Mouse (Mus musculus): ENCODE results near the gene Dock3.
"Not testable (repeated sequence)": the region's sequence is repeated elsewhere in the genome, so short reads cannot be mapped to it uniquely, and the experiment has no call there.

Gene Dock3

GRCm38 (mm10) chr9:107255596-107255995 lies 23.9 kb upstream of the Dock3 start:
- DNase-seq, result no peak

- DNase-seq, result no peak
Measured at GRCm38 (mm10) chr9:107254925-107255324, 23.2 kb upstream of the Dock3 start.

GRCm38 (mm10) chr9:107254476-107254875 lies 22.8 kb upstream of the Dock3 start:
- DNase-seq, result no peak

- DNase-seq, result no peak
Measured at GRCm38 (mm10) chr9:107252164-107252563, 20.5 kb upstream of the Dock3 start.

GRCm38 (mm10) chr9:107250416-107251337 lies 19.0 kb upstream of the Dock3 start:
- no peak for DNase-seq

GRCm38 (mm10) chr9:107249154-107249553 lies 17.4 kb upstream of the Dock3 start:
- no peak for DNase-seq

GRCm38 (mm10) chr9:107246170-107246569 lies 14.5 kb upstream of the Dock3 start:
- DNase-seq, result no peak

- no peak for DNase-seq
Measured at GRCm38 (mm10) chr9:107245311-107245710, 13.6 kb upstream of the Dock3 start.

GRCm38 (mm10) chr9:107236151-107236550 lies 4.4 kb upstream of the Dock3 start:
- no peak for DNase-seq

- no peak for DNase-seq
Measured at GRCm38 (mm10) chr9:107235261-107235660, 3.6 kb upstream of the Dock3 start.

- DNase-seq, result no peak
Measured at GRCm38 (mm10) chr9:107232140-107232539, 431 bp upstream of the Dock3 start.

GRCm38 (mm10) chr9:107230991-107231538 lies 644 bp downstream of the Dock3 start:
- DNase-seq, result peak; percentile 8

- DNase-seq, result no peak
Measured at GRCm38 (mm10) chr9:107224597-107224996, 7.1 kb downstream of the Dock3 start.

GRCm38 (mm10) chr9:107174831-107175230 lies 56.9 kb downstream of the Dock3 start:
- DNase-seq, result not testable (repeated sequence)

GRCm38 (mm10) chr9:107165792-107166191 lies 65.9 kb downstream of the Dock3 start:
- DNase-seq, result no peak

GRCm38 (mm10) chr9:107164825-107165224 lies 66.9 kb downstream of the Dock3 start:
- no peak for DNase-seq

GRCm38 (mm10) chr9:107156388-107156787 lies 75.3 kb downstream of the Dock3 start:
- DNase-seq, result not testable (repeated sequence)

GRCm38 (mm10) chr9:107112791-107113190 lies 118.9 kb downstream of the Dock3 start:
- DNase-seq, result no peak

GRCm38 (mm10) chr9:107112056-107112455 lies 119.7 kb downstream of the Dock3 start:
- no peak for DNase-seq

GRCm38 (mm10) chr9:107099487-107099886 lies 132.2 kb downstream of the Dock3 start:
- DNase-seq, result no peak

GRCm38 (mm10) chr9:107089451-107089850 lies 142.3 kb downstream of the Dock3 start:
- not testable (repeated sequence) for DNase-seq

- no peak for DNase-seq
Measured at GRCm38 (mm10) chr9:107087531-107087930, 144.2 kb downstream of the Dock3 start.

- no peak for DNase-seq
Measured at GRCm38 (mm10) chr9:107037947-107038346, 193.8 kb downstream of the Dock3 start.

- no peak for DNase-seq
Measured at GRCm38 (mm10) chr9:107027586-107027985, 204.1 kb downstream of the Dock3 start.
